Mouse (Mus musculus) layer of hippocampus, adult 9-10 months (tissue): Measurements from ENCODE around the gene Sugp2.
A peak's percentile ranks its signal among the peaks of the same experiment; 100 is the strongest.

Experiments
- DNase-seq: peaks from one replicate; pipeline ENCODE4 v3.0.0; 2022; ENCODE audit warnings: low spot score

The Sugp2 gene

DNA sequence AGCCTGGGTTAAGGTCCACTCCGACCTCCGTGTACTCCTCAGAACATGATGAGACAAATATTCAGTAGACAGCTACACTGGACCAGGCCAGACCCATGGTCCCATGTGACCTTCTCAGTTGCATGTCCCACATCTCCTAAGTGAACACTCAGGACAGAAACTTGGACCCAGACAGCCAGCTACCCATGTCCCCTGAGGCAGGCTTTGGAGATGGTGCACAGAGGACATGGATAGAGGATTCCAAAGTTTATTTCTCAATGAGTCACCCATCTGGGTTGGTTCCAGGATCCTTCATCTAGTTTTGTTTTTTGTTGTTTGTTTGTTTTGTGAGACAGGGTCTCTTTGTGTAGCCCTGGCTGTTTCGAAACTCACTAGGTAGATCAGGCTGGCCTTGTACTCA, 13.1 kb upstream of the Sugp2 start:
- DNase-seq: no peak

DNA sequence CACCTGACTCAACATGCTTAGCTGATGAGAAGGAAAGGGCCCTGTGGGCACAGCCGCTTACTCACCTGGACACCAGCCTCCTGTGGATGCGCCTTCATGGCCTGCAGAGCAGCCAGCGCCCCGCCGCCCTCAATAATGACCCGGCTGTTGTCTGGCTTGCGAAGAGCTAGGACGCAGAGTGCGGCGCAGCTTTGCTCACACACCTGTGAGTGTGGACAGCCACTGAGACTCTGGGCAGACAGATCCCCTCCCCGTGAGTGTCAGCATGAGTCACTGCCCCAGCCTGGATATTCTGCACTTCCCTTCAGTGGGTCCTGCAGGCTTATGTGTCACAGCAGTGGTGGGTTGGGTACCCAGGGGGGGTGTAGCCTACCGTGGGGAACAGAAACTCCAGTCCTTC, 12.0 kb upstream of the Sugp2 start:
- DNase-seq: no peak

DNA sequence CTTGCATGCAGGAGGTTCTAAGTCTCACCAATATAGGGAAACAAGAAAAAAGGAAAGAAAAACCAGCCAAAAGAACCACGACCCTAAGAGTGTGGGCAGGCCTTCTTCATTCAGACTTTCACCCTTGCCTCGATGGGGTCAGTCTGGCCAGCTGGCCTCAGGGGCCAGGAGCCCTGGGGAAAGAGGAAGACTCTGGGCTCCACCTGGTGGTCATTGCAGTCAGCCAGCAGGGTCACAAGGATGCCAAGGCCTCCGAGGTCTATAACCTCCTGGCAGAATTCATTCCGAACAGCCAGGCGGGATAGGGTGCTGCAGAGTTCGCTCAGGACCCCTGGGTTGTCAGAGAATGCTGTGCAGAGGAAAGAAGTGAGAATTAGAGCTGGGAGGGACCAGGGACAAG, 10.7 kb upstream of the Sugp2 start:
- DNase-seq: no peak

DNA sequence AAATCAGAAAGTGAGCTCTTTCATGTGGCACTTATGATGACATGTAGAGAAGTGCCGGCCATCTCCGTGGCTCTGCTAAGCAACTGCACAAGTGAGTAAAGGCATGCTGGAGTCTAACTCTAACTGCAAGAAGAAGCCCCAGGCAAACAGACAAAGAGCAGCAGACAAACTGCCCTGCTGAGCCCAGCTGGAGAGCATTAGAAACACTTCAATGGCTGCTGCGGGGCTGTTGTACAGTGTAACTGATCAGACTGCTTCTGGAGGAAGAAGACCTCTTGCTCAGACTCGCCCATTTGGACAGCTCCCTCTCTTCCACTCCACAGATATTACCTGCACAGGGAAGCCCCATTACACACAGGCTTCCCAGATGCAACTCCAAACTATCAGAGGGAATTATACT, 6.0 kb upstream of the Sugp2 start:
- no peak for DNase-seq

DNA sequence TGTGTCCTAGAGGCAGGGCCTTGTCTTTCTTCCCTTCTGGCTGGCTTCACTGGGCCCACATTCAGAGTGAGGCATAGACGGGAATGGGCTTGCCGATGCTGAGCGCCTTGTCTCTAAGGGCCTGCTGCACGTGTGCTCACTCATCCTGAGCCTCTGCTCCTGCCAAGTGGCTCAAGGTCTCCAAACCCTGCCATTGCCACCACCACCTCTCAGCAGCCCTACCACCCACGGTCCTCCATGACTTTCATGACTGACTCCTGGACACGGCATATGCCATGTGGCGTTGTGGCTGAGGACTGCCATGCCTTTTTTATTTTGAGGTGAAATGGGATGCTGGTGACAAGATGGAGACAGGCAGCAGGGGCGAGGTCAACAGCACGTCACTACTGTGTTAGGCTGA, 3.2 kb upstream of the Sugp2 start:
- DNase-seq: no peak

DNA sequence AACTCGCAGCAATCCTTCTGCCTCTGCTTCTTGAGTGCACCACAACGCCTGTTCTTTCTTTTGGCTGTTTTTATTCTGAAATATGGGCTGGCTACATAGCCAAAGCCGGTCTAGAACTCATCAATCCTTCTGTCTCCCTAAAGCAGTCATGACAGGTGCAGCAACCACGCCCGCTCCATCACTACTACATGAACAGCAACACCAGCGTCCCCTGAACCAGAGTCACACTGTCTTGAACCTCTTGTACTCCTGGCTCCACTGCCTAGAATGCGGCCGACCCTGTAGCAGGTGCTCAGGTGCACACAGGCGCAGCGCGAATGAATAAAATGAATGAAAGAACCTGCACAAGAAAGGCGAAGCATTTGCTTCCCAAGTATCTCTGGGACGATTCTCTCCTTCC, 420 bp upstream of the Sugp2 start:
- DNase-seq: no peak

DNA sequence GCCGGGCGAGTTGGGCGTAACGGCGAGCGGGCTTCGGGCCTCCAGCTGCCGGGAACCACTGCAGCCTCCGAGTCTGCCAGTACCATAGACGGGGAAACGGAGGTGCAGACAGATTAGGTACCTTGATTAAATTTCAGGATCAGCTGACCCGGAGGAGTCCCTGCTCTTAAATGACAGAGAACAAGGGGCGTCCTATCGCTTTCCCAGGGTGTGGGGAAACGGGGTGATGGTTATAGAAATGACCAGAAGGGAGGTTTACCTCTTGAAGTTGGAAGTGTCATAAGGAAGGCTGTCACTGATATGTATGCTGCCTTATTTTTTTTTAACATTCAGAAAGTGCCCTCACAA, 729 bp downstream of the Sugp2 start:
- no peak for DNase-seq

DNA sequence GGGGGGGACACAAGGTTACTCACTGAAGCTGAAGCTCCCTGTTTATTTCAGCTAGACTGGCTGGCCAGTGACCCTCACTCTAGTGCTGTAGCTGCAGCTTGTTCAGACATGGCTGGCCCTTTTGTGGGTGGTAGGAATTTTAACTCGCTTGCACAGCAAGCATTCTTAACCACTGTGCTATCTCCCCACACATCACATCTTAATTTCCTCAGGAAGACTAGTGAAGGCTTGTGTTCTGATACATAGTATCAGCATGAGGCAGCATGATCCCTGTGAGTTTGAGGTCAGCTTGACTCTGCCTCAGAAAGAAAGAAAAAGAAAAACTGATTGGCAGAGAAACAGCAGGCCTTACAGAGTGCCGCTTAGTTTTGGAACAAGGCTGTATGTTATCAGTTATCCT, 3.8 kb downstream of the Sugp2 start:
- DNase-seq: no peak

DNA sequence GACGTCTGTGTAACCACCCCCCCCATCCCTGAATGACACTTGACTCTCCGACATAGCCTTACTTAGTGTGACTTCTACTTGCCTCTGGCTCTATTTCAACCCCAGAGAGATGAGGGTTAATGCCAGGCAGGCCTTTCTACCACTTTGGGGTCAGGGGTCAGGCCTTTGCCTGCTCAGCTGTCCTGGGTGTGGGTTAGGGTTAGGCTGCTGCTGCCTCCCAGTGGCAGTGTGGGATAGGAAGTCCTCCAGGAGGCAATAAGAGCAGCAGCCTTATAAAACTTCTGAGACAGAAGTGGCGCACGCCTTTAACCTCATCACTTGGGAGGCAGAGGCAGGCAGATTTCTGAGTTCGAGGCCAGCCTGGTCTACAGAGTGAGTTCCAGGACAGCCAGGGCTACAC, 6.6 kb downstream of the Sugp2 start:
- no peak for DNase-seq

DNA sequence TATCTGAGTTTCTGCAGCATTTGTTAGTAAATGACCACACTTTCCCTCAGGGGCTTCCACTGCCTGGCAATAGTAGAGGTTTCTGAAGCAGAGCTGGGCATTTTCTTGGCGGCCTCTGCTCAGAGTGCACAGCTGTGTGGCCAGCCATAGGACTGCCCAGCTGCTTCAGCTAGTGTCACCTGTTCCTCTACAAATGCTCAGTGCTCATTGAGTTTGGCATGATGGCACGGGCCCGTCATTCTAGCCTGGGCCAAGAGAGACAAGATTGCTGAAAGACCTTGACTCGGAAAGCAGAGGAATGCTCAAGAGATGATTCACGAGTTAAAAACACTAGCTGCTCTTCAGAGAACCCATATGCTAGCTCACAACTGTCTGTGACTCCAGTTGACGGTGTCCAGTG, 12.6 kb downstream of the Sugp2 start:
- no peak for DNase-seq

DNA sequence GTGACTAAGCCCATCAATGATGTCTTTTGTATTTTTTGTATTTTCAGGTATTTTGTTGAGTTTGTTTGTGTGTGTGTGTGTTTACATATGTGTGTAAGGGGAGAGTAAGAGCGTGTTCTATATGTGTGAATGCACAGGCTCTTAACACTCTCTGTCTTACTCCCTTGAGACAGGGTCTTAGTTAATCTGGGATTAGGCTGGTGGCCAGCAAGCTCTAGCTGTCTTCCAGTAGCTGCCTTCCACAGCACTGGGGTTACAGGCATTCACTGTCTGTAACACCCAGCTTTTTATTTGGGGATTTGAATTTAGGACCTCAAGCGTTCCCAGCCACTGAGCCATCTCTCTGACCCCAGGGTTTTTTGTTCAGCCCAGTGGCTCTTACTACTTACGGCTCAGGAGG, 13.8 kb downstream of the Sugp2 start:
- no peak for DNase-seq

DNA sequence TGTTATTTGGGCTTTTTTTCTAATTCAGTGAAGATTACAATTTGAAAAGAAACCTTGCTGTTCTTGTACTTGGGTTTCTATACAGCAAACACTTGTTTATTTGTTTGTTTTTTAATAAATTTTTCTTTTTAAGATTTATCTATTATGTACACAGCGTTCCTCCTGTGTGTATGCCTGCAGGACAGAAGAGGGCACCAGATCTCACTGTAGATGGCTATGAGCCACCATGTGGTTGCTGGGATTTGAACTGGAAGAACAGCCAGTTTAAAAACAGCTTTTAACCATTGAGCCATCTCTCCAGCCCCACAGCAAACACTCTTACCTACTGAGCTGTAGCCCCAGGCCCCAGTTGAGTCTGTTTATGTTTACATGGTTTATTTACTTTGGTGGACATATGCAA, 20.6 kb downstream of the Sugp2 start:
- no peak for DNase-seq

DNA sequence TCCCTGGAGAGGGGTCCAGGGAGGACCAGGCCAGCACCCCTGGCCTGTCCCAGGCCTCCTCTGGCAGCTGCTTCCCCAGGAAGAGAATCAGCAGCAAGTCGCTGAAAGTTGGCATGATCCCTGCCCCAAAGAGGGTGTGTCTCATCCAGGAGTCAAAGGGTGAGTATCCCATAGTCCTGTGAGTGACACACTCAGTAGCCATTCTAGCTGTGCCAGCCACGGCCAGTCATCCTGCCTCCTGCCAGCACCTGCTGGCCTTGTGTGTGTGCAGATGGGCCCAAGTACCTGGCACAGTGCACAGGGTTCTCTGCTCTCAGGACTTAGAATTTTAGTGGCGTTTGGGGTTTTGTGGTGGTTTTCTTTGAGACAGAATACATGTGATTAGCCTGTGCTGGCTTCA, 23.4 kb downstream of the Sugp2 start:
- no peak for DNase-seq

DNA sequence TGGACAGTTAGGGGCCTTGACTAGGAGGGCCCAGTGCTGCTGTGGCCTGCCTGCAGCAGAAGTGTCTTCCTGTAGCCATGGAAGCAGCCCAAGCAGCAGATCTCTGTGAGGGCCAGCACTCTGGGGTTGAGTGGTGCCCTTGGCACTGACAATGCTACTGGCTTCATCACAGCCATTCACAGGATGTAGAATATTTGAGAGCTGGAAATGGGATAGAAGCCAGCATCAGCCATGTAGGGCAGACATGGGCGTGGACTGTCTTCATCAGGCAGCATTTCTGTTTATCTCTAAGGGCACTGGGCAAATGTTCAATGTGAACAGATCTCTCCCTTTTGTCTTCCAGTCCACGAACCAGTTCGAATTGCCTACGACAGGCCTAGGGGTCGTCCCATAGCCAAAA, 24.6 kb downstream of the Sugp2 start:
- no peak for DNase-seq

DNA sequence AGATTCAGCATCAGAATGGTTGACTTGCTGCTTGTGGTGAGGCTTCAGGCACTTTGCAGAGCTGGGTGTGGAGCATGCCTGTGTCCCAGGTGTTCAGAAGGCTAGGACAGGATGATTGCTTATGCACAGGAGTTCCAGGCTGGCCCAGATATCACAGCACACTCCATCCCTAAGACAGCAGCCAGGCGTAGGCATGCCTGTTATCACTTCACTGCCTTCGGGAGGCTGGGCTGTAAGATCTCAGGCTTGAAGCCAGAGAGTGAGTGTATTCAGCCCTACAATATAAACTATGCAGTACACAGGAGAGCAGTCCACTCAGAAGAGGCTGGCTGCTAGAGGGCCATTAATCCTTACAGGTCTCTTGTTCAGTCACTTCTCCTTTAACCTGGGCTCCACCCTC, 25.0 kb downstream of the Sugp2 start:
- no peak for DNase-seq

DNA sequence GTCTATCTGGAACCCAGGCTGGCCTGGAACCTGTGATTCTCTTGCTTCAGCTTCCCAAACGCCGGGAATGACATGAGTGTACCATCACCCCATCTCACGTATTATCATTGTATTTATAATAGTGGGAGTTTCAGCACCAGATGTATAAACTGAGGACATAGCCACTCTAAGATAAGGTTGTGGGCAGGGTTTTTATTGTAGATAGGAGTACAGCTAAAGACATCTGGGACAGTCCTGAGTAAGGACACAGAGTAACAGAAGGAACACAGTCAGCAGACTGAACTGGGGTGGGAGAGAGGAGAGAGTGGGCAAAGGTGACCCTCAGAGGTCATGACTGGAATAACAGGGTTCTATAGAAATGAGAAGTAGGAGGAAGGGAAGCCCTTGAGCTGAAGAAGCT, 33.6 kb downstream of the Sugp2 start:
- no peak for DNase-seq

DNA sequence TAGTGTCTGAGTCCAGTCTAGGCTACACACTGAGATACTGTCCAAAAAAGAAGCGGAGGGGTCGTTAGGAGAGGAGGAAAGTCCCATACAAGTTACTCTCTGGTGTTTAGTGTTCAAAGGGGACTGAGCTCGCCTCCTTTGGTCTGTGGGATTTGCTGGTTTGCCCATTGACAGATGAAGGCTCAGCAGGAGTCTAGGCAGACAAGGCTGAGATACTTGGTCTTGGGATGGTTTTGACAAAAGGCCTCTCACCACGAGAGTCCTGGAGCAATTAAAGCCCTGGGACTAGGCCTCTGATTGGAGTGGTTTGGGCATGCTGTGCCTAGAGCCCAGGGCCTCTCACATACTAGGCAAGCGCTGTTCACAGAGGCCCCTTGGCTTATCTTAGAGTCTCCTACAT, 34.3 kb downstream of the Sugp2 start:
- no peak for DNase-seq

DNA sequence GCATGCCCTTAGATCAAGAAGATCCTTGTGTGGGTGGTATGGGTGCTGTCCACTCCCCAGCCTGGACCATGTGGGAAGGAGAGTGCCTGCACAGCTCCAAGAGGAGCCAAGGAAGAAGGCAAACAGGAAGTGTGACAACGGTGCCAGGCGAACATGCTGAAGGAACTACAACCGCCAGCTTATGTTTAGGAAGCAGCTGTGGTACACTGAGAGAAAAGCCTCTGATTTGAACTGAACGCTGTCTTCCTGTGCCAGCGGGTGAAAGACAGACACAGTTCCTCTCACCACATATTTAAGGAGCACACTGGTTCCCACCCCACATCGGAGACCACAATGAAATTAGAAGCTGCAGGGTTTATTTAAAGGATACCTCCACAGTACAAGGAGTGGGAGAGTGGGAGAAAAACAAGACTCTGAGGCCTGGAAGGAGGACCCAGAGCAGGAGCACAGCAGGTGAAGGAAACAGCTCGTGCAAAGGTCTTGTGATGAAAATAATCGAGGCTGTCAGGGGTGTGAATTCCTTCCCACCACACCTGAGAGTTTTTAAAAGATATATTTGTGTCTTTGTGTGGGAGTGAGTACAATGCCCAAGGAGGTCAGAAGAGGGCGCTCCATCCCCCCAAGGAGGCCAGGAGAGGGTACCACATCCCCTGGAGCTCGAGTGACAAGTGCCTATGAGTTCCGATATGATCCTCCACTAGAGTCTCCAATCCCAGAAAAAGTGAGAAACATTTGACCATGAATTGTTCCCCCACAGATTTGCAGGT, 35.0 kb downstream of the Sugp2 start:
- no peak for DNase-seq

DNA sequence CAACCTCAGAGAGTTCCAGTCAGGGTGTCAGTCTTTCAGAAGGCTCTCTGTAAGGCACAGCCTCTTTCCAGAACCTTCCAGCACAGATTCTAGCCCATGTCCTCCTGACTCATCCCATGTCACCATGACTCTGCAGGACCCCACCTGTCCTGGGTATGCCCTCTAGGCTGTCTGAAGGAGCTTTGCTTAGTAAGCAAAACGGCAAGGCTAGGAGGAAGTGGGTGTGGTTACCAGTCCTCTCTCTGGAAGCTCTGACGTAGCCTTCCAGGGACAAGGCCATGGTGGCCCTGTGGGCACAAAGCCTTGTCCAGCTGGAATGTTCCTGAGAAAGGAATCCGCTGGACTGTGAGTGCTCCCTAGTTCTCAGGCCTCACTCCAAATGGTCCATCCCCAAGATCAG, 38.9 kb downstream of the Sugp2 start:
- no peak for DNase-seq

DNA sequence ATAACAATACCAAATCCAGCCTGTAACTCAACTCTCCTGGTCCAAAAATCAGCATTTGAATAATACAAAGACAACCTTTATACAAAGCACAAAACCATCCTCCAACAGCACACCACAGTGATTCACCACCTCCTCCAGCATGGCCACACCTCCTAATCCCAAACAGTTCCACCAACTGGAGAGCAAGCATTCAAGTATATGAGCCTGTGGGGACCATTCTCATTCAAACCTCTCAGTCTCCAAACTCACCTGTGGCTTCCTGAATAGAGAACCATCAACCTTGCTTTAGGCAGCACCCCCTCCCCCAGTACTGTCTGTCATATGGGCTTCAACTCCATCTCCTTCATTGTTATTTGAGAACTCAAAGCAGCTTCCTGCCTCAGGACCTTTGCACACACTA, 40.3 kb downstream of the Sugp2 start:
- DNase-seq: no peak

DNA sequence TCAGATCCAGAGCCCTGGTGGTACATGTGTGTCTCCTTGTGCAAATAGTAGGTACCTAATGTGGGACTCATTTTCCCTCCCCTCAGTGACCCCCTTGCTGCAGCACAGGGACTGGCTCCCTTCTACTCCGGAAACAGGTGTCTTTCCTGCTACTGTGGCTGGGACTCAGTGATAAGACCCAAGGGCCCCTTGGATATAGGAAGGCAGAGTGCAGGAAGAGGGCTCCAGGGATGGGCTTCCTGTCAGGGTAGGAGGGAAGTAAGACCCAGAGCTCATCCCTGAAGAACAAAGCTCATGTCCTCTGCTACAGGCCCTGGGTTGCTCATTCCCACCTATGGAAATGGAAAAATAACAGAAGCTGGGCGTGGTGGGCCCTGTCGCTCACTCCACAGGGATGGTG, 42.5 kb downstream of the Sugp2 start:
- no peak for DNase-seq

DNA sequence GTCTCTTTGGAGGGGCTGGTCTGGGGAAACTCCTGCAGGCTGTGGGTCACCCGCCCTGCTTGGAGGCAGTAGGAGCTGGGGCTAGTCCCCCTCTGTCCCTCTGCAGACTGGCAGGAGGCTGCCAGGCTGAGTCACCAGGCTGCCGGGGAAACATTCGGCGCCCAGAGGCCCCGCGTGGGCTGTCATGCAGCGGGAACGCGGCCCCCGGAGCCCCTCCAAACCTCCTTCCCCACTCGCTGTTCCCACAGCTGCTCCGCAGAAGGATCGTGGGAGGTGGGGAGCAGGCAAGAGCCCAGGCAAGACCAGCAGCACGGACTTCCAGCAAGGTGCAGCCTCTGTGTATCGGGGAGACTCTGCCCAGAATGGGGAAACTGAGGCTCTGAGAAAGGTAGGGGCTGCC, 44.1 kb downstream of the Sugp2 start:
- DNase-seq: no peak

DNA sequence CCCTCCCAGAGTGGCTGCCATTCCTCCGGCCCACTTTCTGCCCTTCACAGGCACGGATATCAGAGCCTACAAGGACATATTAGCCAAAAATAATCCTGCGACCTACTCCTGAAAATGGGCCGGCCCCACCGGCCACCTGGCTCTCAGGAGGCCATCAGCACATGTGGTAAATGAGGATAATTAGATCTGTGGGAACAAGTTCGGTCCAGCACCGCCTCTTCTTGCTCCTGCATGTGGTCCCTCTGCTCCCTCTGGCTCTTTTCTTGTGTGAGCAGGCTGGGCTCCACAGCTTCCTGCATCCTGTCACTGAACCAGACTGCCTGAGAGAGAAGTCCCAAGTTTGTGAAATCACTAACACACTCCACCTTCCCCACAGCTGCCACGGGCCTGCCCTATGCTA, 45.2 kb downstream of the Sugp2 start:
- no peak for DNase-seq

DNA sequence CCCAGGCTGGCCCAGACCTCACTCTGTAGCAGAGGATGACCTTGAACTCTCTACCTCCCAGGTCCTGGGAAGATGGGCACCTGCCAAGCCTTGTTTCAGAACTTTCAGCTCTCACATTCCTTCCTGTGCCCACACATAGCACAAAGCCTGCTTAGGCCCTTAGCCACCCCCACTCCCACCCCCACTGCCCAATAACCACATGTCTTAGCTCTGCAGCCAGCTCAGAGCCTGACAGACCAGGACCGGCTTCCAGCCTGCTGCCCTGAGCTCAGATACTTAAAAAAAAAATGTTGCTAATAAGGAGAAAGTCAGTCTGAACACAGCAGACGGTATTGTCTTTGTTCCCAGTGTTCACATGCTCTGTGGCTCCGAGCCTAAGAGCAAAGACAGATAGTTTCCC, 47.0 kb downstream of the Sugp2 start:
- DNase-seq: no peak

DNA sequence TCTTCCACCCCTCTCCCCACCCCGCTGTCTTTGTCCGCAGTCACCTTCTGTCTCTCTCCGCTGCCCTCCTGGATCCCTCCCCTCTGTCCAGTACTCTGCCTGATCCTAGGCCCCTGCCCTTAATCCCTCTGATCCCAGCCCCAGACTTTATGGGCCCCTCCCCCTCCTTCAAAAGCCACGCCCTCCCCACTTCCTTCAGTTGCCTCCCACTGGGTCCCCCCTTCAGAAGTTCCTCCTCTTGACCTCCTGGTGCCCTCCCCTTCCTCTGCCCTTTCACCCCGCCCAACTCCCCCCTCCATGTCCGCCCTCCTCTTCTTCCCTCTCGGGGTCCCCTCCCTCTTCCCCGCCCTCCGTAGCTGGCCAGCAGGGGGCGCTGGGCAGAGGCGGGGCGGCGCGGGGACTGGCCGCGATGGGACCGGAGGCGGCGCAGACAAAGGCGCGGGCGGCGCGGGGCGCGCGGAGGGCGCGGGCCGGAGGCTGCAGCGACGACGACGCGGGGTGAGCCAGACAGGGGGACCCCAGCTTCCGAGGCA, 48.6 kb downstream of the Sugp2 start, which contains the start of gene Homer3:
Gene Homer3 (plus strand): TSS at position 225 of the 533 bp plus-strand sequence.
- DNase-seq: peak; percentile 42
